Mouse (Mus musculus): ENCODE data around the gene Cpne5.

Cpne5 gene

GRCm38 (mm10) chr17:29167371-29167770, 70.6 kb downstream of the Cpne5 start:
- DNase-seq: no peak

- no peak for DNase-seq
Observed at GRCm38 (mm10) chr17:29165967-29166578, 71.9 kb downstream of the Cpne5 start.

DNA sequence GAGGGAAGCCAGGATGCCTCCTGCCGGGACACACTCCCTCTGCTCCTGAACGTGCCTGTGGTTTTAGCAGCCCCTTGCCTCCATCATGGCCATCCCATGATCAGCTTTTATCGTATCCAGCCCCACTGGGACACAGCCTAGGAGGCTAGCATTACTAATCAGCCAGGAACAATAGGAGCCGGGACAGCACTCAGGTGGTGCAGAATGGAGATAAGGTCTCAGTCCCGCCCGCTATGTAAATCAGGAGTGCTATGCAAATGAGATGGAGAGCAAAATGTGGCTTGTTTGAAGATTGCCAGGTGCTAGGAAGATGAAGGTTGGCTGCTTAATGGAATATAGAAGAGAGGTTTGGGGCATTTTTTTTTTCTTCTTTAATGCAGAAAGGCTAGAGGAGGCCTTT, 72.5 kb downstream of the Cpne5 start:
- DNase-seq: no peak

- peak in 1 of 2 experiments; percentile 43 for DNase-seq
Observed at GRCm38 (mm10) chr17:29164469-29165111, 73.4 kb downstream of the Cpne5 start.

DNA sequence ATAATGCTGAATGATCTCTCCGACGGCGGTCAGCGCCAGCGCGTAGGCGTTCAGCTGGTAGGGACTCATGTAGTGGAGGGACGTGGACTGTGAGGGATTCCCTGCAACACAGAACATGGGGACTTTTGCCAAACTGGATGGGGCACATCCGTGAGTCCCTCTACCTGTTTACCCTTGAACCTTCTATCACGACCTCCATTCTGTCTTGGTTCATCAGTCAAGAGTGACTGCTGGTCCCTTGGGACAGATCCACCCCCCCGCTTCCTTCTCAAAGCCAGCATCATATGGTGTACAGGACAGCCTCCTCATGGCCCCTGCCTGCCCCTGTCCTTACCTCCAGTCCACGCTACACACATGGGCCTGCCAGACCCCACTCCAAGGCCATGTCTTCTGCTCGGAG, 75.6 kb downstream of the Cpne5 start:
- DNase-seq: no peak

DNA sequence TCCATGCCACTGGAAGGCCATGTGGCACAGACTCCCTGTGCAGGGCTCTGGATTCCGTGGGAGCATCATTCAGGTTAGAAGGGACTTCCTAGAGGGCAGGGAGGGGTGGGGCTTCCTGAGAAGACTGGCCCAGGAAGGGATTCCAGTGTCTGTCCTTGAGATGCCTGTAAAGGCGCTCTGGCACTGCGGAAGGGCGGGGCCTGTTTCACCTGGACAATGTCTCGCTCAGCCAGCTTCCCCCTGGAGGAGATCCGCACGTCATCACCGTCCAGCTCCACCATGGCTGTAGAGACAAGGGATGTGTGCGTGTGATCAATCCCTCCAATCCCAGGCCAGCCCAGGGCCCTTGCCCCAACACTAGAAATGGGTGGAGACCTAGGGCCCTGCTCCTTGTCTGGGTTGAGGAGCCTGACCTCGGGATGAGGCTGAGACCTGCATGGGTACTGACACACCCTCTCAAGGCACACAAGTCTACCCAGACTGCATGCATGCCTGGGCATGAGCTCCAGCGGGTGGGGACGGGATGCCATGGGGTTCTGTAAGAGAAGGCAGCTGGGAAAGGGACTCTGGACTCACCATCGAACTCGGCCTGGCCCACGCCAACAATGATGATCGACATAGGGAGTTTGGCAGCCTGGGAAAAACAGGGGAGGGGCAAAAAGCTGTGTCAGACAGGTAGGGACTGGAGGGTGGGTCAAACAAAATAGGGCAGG, 78.1 kb downstream of the Cpne5 start:
- no peak for DNase-seq

GRCm38 (mm10) chr17:29159320-29159719, 78.6 kb downstream of the Cpne5 start:
- no peak for DNase-seq

DNA sequence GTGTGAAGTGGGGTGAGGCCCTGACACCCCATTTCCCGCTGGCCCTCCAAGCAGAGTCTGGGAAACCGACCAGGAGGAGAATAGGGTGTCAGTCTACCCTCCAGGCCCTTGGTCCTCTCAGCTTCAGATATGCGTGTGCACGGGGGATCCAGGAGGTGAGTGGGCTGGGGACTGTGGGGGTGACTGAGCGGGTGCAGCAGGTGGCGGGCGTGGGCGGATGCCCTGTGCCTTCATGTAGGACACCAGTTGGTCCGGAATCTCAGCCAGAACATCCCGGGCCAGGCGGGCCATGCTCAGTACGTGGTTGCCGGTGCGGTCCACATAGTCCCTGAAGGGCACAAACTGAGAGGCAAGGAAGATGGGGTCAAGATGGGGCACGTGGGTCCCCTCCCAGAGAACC, 79.1 kb downstream of the Cpne5 start:
- no peak for DNase-seq

DNA sequence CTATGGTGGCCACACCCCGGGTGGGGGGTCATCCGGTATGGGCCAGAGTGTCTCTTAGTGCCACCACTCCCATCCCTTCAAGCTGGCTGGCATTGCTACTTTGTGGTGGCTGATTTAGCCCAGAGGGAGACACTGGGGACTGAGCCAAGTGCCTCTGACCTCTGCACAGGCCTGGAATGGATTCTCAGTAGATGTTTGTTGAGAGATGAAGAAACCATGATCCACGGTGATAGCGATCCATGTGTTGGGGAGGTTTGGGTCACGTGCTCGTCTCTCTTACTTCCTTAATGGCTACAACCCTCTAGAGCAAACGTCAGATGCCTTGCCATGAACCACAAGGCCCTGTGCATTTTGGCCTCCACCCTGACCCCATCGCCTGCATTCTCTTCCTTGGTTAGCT, 81.1 kb downstream of the Cpne5 start:
- DNase-seq: no peak

DNA sequence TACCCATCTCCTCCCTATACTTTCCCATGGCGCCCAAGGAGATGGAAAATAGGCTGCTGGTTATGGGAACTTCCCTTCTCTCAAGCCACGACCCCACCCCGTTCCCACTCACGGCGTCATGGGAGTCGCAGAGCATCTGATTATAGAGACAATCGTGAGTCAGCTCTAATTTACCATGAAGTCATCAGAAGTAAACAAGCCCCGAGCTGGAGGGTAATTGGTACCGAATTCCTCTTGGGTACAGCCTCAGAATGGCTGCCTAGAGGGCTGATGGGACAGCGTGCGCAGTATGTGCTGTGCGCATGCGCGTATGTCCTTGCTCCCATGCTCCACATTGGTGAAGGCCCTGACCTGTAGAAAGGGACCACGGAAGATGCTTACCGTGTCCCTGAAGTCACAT, 81.6 kb downstream of the Cpne5 start:
- no peak for DNase-seq

DNA sequence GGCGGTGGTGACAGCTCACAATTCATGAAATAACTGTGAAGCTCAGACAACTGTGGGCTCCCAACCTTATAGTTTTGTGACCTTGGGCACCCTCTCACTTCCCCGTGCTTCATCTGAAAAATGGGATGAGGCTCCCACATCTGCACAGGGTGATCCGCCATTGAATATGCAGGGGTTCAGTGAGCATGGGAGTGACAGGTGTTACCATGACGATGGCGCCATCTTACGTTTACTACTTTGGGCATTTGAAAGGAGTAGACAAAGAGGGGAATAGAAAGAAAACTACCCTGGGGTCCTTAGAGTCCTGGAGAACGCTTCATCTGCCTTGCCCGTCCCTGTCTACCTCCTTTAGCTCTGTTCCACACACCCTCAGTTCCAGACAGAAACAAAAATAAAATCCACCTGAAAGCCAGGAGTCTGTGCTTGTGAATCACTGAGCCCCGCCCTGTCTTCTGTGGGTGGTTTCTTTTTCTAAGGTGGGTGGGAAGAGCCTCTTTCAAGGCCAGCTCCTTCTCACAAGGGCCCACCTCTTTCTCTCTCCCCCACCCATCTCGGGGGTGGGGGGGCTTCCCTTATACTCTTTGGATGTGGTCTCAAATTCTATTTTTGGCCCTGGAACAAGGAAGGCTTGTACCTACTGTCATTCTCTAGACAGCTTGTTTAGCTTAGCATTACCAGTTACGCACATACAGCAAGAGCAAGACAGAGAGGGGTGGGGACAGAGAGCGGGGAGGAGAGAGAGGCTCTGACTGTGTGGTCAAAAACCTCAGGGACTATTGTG, 82.4 kb downstream of the Cpne5 start:
- no peak for DNase-seq

DNA sequence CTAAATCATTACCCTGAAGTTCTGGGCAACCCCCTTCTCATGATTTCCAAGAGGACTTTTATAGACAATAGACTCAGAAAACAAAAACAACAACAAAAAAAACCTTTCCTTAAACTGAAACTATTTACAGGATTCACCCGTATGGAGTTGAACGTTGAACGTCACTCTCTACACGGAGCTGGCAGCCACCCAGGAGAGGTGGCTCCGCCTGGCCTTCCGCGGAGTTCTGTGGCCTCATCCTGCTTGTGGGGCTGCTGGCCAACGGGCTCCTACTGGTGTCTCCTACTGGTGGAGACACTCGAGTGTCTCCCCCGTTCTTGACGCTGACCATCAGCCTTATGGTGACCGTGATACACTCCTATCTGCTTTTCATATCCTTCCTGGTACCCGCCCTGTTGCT, 83.7 kb downstream of the Cpne5 start:
- DNase-seq: no peak

DNA sequence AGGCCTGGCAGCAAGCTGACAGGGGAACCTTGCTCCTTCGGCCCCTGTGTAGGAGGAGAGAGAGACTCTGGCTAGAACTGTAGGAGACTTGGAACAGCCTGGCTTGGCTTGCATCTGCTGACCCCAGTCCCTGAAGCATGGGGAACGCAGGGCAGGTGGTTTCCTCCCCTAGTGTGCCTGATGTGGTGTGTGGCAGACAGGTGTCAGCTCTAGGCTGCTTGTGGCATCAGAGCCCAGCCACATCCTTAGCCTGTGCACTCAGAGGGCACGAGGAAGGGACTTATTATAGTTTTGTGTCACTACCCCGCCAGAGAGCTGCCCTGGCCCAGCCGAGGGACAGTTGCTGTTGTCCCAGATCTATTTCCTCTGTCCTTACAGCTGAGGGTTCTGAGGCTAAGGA, 85.4 kb downstream of the Cpne5 start:
- DNase-seq: no peak

- peak; percentile 61 to 78 for DNase-seq
Observed at GRCm38 (mm10) chr17:29149766-29150165, 88.2 kb downstream of the Cpne5 start.

DNA sequence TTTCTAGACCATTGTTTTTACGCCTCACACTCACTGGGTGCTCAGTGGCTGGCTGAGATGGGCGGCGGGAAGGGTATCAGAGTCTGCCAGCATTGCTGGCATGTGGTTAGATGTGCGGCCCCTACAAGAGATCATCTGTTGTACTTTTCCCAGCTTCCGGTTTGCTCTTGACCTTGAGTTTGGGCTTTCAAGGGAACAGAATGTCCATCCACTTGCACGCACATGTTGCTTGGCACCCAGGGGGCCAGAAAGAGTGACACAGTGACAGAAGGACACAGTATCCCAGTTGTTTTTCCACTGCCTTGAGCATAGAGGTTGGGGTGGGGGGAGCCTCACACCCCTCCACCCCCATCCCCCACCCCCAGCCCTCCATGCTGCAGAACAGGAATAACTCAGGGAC, 90.2 kb downstream of the Cpne5 start:
- DNase-seq: no peak

GRCm38 (mm10) chr17:29147273-29147672, 90.7 kb downstream of the Cpne5 start:
- no peak for DNase-seq

GRCm38 (mm10) chr17:29145101-29145500, 92.9 kb downstream of the Cpne5 start:
- DNase-seq: no peak

DNA sequence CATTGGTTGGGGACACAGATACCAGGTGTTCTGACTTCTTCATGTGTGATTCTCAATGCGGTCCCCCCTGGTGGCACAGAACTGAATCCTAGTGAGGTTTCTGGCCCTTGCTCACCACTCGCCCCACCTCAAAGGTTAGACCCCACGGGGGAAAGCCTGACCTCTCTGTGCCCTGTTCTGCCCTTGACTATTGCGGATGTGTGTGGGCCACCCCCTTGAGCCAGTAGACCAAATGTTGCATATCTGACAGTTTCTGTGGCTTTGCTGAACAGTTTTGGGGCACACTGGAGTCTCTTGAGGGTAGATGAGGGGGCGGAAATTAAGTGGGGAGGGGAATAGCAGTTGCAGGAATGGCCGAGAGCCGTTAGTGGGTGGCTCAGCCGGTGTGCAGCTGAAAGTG, 94.7 kb downstream of the Cpne5 start:
- no peak for DNase-seq

- DNase-seq: no peak
Observed at GRCm38 (mm10) chr17:29141577-29141976, 96.4 kb downstream of the Cpne5 start.

GRCm38 (mm10) chr17:29137906-29138305, 100.1 kb downstream of the Cpne5 start:
- no peak for DNase-seq

GRCm38 (mm10) chr17:29136236-29136635, 101.7 kb downstream of the Cpne5 start:
- DNase-seq: peak; percentile 48 to 75

GRCm38 (mm10) chr17:29135066-29135465, 102.9 kb downstream of the Cpne5 start:
- peak; percentile 58 to 68 for DNase-seq

GRCm38 (mm10) chr17:29129341-29129740, 108.6 kb downstream of the Cpne5 start:
- DNase-seq: no peak
